Mouse (Mus musculus) embryonic fibroblast, embryonic 13.5 days (primary cell): ENCODE data around the gene Nfe2l1.

Source experiments
- CTCF ChIP-seq: IDR thresholded peaks from 2 replicates; pipeline ENCODE4 v1.5.1; 2011; ENCODE audit warnings: mild to moderate bottlenecking, control low read depth, low read length, moderate library complexity, borderline replicate concordance; ENCODE audit not compliant: insufficient read depth
- POLR2A ChIP-seq: IDR thresholded peaks from 2 replicates; pipeline ENCODE4 v1.6.1; 2011; ENCODE audit warnings: low read depth, mild to moderate bottlenecking, control low read depth, low read length, moderate library complexity

DNA sequence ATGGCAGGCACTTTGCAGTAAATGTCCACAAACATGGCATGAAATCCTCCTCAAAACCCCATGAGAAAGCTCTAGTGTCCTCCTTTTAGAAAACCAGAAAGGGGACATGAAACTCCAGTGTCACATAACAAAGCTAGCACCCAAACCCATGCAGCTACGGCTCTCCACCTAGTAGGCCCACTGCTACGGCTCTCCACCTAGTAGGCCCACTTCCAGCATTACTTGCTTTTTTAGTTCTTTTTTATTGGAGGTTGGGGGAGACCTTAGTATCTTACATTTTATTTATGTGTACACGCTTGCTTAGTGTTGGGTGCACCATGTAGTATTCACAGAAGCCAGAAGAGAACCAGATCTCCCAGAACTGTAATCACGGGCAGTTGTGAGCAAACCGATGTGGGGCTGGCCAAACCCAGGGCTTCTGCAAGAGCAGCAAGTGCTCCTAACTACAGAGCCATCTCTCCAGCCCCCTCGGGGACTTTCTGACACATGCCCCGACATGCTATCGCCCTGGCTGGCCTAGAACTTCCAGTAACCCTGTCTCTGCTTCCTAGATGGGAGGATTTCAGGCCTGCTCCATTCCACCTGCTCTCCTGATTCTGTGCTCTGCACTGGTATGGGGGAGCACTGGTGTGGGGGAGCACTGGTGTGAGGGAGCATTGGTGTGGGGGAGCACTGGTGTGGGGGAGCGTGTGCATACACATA, 58.3 kb downstream of the Nfe2l1 start:
- no peak for TF ChIP-seq CTCF
- TF ChIP-seq POLR2A, result no peak
